Mouse (Mus musculus): ENCODE measurements at regions not wholly inside any gene's neighbourhood (a gene's known extent, or its start where the extent isn't known, plus 50 kb on each side); places are given as distances from the start of the nearest gene placed in this dataset.

DNA sequence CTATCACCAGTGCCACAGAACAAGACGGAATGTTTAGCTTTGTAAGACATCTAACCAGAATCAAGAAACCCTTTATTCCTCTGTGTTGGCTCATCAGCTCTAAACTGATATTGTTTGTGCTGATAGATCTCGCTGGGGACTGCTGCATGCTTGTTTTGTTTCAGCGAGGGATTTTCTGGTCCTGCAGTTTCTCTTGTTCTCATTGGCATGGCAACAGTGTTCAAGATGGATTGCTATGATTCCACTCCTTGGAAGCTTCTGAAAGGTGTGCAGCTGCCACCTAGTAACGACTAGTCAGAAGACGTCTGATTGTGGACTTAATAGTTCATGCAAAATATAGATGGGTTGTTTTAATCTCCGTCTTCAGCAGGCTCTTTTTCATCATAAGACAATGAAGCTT, 591.2 kb downstream of the Sorcs1 start:
- no peak for DNase-seq

DNA sequence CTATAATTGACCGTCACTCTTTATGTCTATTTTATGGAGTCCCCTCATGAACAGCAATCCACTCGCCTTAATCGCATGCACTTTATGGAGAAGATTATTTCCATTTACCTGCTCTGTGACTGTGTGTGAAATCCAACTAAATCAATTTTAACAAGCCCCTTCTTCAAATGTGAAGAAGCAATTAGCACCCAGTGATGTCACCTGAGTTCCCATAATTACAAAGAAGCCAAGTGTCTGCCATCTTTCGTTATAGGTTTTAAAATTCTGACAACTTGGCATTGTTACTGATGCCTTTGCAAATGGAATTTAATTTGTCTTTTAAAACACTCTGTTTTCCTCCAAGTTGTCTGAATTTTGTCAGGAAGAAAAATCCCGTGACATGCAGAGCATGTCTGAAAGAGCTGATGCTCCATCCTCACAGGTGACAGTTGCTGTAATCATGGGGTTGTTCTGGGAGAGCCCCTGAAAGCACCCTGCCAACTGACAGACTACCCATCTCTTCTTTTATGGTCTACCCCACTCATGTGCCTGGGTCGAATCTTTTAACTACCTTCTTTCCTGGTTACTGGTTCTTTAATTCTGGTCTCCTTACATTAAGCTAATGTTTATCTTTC, 600.9 kb downstream of the Sorcs1 start:
- DNase-seq: no peak

- no peak for DNase-seq
Measured at GRCm38 (mm10) chr19:50060448-50060847, 618.0 kb downstream of the Sorcs1 start.

- no peak for DNase-seq
Measured at GRCm38 (mm10) chr19:50052910-50053309, 625.5 kb downstream of the Sorcs1 start.

- no peak for DNase-seq
Measured at GRCm38 (mm10) chr19:50045761-50046160, 632.7 kb downstream of the Sorcs1 start.

- no peak for DNase-seq
Measured at GRCm38 (mm10) chr19:50013659-50014058, 664.8 kb downstream of the Sorcs1 start.

GRCm38 (mm10) chr19:50005248-50005647, 673.2 kb downstream of the Sorcs1 start:
- no peak for DNase-seq

- no peak for DNase-seq
Measured at GRCm38 (mm10) chr19:49985826-49986225, 692.6 kb downstream of the Sorcs1 start.

DNA sequence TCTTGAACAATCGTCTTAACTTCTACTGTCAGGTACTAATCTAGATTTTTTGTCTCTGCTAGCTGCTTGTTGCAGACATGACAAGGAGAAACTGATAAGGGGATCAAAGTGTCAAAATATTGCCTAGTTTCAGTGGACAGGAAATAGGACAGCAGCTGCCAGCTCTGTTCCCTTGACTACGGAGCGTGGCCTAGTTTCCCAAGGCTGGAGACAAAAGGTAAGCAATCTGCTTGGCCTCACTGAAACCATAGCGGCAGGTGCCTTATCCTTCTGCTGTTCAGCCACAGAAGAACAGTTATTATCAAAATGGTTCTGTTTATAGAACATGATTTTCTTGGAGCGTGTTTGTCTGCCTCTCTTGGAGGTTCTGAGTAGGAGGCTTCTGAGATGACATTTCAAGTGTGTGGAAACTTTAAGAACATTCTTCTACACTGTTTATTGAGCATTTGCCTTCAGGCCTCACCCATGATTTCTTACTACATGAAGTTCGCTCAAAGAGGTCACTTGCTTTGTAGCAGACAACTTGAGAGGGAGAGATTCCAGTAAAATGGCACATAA, 712.1 kb downstream of the Sorcs1 start:
- peak; percentile 17 for DNase-seq

DNA sequence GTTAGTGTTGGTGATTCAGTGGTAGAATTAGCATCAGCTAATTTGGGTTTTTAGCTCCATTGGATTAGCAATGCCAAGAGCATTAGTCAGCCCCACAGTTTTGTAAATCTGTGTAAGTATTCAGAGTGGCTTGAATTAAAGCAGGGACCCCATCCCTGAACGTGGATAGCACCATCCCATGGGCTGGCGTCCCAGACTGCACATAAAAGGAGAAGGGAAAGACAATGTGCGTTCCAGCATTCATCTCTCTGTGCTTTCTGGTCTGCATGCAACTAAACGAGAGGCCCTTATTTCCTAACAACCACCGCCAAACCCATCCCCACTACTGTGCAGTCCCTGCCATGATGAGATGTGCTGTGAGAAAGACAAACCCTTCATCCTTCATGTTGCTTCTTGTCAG, 713.8 kb downstream of the Sorcs1 start:
- no peak for DNase-seq

- DNase-seq: no peak
Measured at GRCm38 (mm10) chr19:49958517-49958916, 719.9 kb downstream of the Sorcs1 start.

- no peak for DNase-seq
Measured at GRCm38 (mm10) chr19:49931202-49931601, 747.2 kb downstream of the Sorcs1 start.

GRCm38 (mm10) chr19:49911738-49912137, 766.7 kb downstream of the Sorcs1 start:
- DNase-seq: no peak

DNA sequence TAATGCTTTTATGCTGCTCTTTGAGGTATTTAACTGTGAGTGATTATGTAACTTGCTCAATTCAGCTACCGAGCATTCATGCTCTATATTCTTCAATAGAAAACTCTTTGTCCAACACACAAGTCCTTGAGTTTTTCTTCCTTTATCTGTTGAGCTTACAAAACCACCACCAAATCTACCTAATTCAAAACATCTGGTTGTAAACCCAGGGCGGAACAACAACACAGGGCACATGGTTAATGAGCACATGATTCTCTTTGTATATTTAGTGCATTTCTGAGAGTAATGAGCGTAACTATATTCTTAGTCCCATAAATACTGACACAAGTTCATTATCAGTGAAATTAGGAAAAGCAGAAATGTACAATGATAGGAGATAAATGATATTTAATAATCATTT, 798.2 kb downstream of the Sorcs1 start:
- no peak for DNase-seq

GRCm38 (mm10) chr19:49860761-49861160, 817.7 kb downstream of the Sorcs1 start:
- no peak for DNase-seq

- DNase-seq: no peak
Measured at GRCm38 (mm10) chr19:49855481-49856035, 822.9 kb downstream of the Sorcs1 start.

DNA sequence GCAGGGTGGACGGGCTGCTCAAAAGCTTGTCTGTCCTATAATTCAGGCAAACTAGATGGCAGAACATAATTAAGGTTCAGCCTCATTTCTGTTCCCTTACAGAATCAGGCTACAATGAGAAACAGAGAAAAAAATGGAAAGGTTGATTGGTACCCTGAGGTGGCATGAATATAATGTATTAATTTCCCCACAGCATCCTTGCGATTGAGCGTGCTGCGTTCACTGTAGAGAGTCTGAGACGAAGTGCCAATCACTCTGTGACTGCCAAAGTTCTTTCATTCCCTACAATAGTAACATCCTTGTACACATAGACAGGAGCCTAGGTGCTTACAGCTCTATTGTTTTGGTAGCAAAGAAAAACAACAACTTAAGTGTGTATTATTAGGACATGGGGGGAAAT, 836.5 kb downstream of the Sorcs1 start:
- no peak for DNase-seq

DNA sequence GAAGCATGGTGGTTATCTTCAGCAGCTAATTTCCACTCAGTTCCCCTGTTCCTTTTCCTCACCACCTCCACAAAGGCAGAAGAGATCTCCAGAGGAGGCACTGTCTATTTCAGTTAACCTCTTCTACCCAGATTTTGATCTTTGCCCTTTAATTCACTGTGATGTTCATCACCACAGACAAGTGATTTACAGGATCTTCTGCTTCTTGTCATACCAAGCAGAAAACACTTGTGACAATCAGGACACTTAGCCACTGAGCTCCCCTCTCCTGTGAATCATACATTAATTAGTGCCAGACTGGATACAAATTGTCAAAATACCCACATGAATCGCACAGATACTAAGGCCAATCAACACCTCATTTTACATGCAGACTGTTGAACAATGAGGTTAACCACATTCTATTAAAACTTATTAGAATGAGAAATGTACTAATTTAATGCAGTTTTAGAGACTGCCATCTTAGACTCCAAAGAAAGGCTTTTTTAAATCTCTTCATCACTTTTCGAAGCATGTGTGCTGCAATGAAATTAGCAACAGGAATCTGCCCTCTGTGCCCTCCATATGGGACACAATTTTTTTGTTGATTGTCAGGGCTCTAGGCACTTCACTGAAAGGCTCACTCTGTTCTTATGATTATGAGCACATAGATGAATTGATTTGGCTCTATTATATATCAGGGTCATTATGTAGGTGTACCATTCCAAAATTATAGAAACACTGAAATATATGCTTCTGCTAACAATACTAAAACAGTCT, 839.1 kb downstream of the Sorcs1 start:
- DNase-seq: no peak

GRCm38 (mm10) chr19:49830918-49831317, 847.5 kb downstream of the Sorcs1 start:
- no peak for DNase-seq

- DNase-seq: no peak
Measured at GRCm38 (mm10) chr19:49805636-49806397, 872.6 kb downstream of the Sorcs1 start.

Data from cerebellum, adult 9-11 months (tissue).